Mouse (Mus musculus) neural tube, embryonic 14.5 days (tissue): ENCODE measurements around the gene Elp4. TPM values are rescaled to one million over a fixed set of nuclear protein-coding genes. Genes with fewer than 3 reads are reported as not detected.

ENCODE experiments used
- polyA plus RNA-seq: library from polyadenylated mRNA; unstranded; fragments of >200 nt; fragmentation: Nextera tagmentation; extraction: Ambion mirVana; gene quantifications from 2 replicates; pipeline ENCODE4 v1.2.1, GENCODE M21; 2014

Elp4 gene
- polyA plus RNA-seq, 1 experiment from 2014 or later: 45.8 TPM

Other genes starting within 250 kb of the Elp4 start
- gene Pax6, start 235.7 kb downstream of the Elp4 start, polyA plus RNA-seq: 13.3 and 13.5 TPM in 2 replicates
- gene Immp1l, start 74 bp upstream of the Elp4 start, polyA plus RNA-seq: 108 and 114 TPM in 2 replicates
- gene Dnajc24, start 99.0 kb upstream of the Elp4 start, polyA plus RNA-seq: 27.3 and 30.6 TPM in 2 replicates